Mouse (Mus musculus) frontal cortex, adult 2 months (tissue): ENCODE measurements around the gene 5330417H12Rik. TPM values are rescaled to one million over a fixed set of nuclear protein-coding genes. Genes with fewer than 3 reads are reported as not detected.
A peak's percentile ranks its signal among the peaks of the same experiment; 100 is the strongest.

Experiments used
- DNase-seq, 2 experiments: peaks; one replicate each; pipeline ENCODE4 v3.0.0; 2022; ENCODE audit warnings: low spot score in 1 of 2; ENCODE audit errors: extremely low spot score in 1 of 2
- polyA plus RNA-seq: library from polyadenylated mRNA; depleted of rRNA; stranded (reverse); fragments of >200 nt; gene quantifications from 2 replicates; pipeline ENCODE4 v1.2.3, GENCODE M21; 2012; rRNA removed

5330417H12Rik gene
- not detected in 2 replicates for polyA plus RNA-seq

DNA sequence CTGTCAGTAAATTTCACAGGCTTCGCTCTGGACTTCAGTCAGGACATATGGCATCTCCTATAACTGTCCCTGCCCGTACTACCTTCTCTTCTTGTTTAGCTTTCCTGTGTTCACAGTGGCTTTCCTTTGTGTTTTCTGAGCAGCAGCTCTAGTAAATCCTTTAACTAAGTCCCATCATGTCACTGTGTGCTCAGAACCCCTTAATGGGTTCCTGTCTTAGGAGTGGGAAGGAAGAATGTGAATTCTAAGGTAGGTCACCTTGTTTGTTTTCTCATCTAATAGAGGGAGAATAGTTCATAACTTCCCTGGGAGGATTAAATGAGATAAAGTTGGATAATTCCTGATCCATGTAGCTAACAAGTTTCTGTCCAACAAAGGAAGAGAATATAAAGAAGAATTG lies at the start of gene 5330417H12Rik:
Gene 5330417H12Rik, minus strand, starts transcription at position 101 of the 400 bp plus-strand sequence.
- DNase-seq = no peak

- no peak for DNase-seq
Observed at GRCm38 (mm10) chr7:107668514-107668913, 43.6 kb upstream of the 5330417H12Rik start.

DNA sequence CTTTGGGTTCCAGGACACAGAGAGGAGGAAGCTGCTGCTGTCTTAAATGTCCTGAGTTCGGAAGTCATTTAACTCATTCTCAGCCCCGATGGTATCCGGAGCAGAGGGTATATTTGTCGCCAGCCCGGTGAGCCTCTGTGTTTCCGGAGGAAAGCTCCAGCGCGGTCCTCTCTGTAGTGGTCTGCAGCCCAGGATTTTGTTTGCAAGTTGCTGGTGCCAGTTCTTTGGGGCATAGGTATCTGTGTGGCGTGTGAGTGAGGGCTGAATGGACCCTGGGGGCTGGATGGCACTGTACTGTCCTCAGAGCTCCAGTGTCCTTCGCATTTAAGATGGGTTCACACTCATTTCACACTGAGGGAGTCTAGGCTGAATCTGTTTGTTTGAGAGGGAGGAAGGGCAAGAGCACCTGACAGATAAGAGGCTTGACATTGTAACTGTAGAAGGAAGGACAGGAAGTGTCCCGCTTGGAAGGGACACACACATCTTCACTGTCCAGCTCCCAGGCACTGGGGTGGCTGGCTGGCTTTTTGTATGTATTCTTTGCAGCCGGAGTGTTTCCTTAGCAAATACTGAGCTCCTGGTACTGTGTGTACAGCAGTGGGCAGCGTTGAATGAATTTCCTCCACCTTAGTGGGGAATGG lies 41.4 kb upstream of the 5330417H12Rik start:
- DNase-seq = no peak

DNA sequence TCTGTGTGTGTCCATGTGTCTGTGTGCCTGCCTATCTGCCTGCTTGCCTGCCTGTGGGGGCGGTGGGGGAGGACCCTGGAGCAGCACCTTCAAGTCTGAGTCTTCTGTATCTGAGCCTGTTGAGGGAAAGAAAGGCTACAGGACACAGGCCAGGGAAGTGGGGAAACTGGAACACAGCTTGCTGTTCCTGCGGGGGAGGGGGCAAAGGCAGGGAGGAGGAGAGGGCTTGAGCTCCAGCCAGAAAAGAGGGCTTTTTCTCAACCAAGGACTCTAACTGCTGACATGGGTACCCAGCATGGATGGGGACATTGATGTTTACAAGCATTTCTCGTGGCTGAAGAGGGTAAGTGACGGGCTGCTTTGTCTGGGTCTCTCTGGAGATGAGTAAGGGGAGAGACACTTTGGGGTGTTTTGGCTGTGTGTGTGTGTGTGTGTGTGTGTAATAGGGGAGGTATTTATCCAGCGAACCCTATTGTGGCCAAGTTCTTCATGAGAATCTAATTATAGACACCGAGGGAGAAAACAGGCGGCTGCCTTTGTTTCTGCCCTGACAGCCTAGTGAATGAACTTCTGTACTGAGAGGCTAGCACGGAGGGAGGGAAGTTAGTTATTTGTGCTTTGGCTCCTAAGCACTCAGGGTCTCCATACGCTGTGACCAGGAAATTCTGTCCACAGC lies 40.8 kb upstream of the 5330417H12Rik start:
- DNase-seq = peak; percentile 8 to 41

DNA sequence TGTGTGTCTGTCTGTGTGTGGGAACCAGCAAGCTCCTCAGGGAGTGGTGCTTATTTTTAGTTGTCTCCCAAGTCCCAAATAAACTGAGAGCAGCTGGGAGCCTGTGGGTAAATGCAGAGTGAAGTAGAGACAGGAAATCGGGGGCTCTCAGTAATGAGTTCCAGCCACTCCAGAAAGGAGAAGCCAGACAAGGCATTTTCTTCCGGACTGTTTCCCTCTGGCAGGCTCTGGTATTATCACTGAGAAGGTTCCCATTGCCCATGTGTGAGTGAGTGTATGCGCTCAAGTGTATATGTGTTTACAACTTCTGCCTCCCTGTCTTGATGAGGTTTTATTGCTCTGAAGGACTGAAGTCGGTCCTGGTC lies 40.2 kb upstream of the 5330417H12Rik start:
- peak; percentile 15 to 56 for DNase-seq

DNA sequence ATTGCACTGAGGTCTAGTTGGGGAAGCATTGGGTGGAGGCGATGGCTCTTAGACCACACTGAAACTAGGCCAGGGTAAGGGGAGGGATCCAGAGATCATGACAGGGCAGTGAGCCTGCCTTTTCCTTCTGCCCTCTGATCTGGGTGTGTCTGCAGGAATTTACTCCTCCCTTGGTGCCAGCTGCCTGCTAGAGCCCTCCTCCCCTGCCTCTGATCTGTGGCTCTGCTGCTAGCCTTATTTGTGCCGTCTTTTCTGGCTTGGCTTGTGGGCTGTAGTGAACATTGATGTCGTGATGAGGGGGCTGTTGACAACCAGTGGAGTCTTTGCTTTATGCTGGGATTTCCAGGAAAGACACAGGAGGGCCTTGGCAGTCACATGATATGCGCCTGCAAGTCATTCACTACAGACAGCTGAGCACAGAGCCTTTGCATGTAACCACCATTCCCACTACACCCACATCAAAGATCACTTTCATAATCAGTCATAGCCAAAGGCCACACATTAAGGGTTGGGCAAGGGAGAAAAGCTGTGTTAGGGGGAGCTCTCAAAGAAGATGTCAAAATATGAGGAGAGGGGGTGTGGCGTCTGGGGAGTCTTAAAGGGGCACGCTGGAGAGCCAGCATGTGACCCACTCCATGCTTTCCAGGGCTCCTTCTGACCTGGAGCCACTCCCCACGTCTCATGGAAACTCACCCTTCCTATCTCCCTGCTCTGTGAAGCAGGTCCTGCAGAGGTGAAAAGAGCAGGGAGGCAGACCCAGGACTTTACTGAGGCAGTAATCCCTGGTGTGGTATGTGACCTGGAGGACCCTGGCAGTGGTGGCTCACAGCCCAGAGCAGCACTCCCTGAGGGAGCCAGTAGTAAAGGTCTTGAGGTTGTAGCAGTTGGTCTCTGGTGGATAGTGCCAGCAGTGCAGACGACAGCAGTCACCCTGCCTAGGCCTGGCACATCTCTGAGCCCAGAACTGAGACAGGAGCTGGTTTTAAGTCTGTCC lies 39.4 kb upstream of the 5330417H12Rik start:
- DNase-seq = peak in 1 of 2 experiments; percentile 10

DNA sequence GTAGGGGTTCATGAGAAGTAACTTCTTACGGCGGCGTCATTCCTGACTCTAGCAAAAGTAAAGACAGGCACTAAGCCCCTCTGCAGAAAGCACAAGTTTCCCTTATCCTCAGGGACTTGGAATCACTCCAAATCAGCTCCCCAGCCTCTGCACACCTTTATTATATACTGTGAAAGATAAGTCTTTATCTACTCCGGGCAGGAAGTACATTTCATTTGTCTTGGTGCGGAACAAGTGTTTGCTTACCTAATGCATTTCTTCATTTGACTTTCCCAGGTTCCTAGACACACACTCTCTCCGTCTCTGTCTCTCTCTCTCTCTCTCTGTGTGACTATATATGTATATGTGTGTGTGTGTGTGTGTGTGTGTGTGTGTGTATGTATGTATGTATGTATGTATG lies 38.7 kb upstream of the 5330417H12Rik start:
- DNase-seq = no peak

GRCm38 (mm10) chr7:107661843-107662281 lies 36.9 kb upstream of the 5330417H12Rik start:
- no peak for DNase-seq

GRCm38 (mm10) chr7:107661189-107661842 lies 36.4 kb upstream of the 5330417H12Rik start:
- DNase-seq = peak; percentile 24 to 86

DNA sequence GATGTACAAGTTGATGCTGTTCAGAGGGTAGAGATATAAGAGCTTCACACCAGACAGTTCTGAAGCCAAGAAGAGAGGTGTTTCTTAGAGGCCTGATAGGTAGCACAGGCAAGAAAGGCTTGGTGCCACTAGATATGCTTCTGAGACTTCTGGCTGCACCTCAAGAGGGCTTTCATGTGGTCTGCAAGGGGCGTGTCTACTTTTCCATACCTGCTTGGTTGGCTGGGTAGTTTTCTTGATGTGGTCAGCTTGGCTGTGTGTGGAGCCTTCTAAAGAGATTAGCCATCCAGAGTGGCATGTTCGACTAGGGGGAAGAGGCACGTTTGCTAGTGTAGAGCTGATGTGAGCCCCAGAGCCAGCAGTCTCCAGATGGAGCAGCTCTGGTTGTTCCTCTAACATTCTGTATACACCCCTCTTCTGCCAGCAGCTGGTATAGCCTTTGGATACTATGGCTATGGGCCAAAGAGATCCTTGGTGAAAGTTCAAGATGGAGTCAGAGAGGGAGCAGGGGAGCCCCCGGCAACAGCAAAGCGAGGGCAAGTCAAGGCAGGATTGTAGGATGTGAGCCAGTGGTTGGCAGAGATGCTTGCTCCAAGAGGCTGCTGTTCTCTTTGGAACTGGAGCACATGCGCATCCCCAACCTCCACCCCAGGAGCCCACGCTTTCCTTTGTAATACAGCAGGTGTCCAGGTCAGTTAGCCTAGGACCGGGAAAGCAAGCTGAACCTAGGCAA lies 34.4 kb upstream of the 5330417H12Rik start:
- no peak for DNase-seq

GRCm38 (mm10) chr7:107656451-107656850 lies 31.5 kb upstream of the 5330417H12Rik start:
- no peak for DNase-seq

DNA sequence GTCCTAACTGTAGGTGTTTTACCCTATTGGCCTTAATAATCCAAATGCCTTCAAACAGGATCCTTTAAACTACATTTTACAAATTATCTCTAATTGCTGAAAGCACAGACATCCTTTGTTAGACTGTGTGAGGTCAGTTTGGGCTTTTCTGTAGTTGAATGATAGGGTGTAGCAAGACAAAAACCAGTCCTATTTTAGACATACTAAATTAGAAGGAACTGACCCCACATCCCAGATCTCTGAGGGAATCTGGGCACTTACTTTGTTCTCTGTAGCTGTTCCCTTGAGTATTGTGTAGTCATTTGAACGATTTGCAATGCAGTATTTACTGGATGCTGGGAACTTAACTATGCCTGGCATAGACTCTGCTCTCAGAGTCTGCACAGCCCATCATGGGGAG lies 26.9 kb upstream of the 5330417H12Rik start:
- DNase-seq = no peak

GRCm38 (mm10) chr7:107649990-107650389 lies 25.0 kb upstream of the 5330417H12Rik start:
- DNase-seq = no peak

- no peak for DNase-seq
Observed at GRCm38 (mm10) chr7:107648937-107649688, 24.2 kb upstream of the 5330417H12Rik start.

DNA sequence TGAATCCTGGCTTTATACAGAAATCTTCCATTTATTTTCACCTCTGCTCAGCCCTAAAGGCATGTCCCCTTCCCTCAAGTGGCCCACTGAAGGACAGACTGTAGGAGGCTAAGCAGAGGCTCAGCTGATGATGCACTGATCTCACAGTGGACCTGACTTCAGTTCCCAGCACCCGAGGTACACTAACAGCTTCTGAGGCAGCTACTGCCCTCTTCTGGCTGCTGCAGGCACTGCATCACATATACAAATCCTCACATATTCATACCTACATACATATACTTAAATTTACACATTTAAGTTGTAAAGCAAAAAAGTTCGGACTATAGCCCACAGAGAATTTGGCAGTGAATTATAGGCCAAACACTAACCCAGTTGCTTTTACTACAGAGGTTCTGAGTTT lies 20.0 kb upstream of the 5330417H12Rik start:
- no peak for DNase-seq

DNA sequence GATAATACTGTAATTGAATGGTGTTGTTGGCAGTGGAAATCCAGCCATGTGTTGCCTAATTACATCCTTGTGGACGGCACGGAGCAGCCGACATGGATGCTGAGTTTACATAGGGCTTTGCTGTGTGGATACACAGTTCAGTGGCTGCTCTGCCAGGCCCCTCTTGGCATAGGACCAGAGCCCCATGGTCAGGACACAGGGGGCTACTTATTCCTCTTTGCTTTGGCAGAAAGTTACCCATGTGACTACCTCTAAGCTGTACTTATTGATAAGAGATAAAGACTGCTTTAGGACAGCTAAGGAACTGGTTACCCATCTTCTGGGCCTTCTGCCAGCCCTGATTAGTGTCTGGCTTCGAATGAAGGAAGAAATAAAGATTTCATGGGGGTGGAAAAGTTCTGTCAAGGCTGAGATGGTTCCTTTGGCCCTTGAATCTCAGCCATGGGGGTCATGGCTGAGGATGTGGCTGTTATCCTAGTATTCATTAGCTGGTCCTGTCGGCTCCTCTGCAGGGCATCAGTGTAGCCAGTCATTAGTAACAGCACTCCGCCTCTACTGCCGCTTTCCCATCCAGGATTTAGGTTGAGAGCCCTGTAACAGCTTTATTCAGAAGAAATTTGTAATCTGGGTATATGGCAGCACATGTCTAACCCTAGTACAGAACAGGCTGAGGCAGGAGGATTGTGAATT lies 17.8 kb upstream of the 5330417H12Rik start:
- no peak for DNase-seq

- DNase-seq = no peak
Observed at GRCm38 (mm10) chr7:107638026-107638425, 13.1 kb upstream of the 5330417H12Rik start.

DNA sequence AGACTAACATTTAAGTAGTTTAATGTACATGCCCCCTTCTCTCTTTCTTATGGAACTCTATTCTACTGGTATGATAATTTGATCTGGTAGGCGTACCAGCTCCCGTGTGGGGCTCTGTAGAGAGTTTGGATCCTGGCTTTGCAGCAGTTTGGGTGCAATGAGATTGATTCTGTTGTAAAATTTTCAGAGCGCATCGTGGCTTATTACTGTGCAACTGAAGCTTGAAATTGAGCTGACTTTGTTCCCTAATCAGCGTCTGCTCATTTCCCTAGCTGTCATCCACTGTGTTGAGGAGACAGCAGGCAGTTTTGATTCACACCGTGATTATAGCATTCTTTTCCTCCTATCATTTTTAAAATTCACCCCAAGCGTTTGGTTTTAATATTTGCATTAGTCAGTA lies 12.4 kb upstream of the 5330417H12Rik start:
- DNase-seq = no peak

- no peak for DNase-seq
Observed at GRCm38 (mm10) chr7:107633201-107633600, 8.2 kb upstream of the 5330417H12Rik start.
